Mouse (Mus musculus) liver, adult 2 months (tissue): Measurements from ENCODE around the gene Izumo2.

Source experiments
- CTCF ChIP-seq: fragments of 200-500 bp; IDR thresholded peaks from 2 replicates; pipeline ENCODE4 v1.5.1; 2011; ENCODE audit warnings: low read depth, low read length, control low read depth
- POLR2A ChIP-seq: fragments of 200-500 bp; IDR thresholded peaks from 2 replicates; pipeline ENCODE4 v1.6.1; 2011; ENCODE audit warnings: low read length, control low read depth; ENCODE audit not compliant: insufficient read depth; ENCODE audit errors: extremely low read depth

DNA sequence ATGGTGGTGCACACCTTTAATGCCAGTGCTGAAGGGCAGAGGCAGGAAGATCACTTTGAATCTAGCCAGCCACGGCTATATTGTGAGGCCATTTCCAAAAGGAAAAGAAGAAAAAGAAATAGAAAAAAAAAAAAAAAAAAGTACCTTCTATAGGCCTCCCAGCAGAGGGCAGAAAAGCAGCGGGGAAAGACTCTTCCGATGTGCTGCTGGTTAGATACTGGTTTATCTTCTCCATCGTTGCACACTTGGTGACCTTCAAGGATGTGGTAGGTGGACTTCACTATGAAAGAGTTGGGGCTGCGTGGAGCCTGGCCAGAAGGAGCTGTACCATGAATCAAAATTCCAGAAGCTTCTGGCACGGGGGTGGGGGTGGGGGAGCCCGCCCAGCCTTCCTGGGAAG is 15.8 kb downstream of the Izumo2 start:
- TF ChIP-seq POLR2A, result no peak
- peak; percentile 12; the same call in 1 of the 2 replicates for TF ChIP-seq CTCF
